Mouse (Mus musculus) kidney, adult 11 months (tissue): ENCODE results near the gene Adgrl2.

ENCODE experiments used
- DNase-seq: peaks from one replicate; pipeline ENCODE4 v3.0.0; 2022

Adgrl2 gene

DNA sequence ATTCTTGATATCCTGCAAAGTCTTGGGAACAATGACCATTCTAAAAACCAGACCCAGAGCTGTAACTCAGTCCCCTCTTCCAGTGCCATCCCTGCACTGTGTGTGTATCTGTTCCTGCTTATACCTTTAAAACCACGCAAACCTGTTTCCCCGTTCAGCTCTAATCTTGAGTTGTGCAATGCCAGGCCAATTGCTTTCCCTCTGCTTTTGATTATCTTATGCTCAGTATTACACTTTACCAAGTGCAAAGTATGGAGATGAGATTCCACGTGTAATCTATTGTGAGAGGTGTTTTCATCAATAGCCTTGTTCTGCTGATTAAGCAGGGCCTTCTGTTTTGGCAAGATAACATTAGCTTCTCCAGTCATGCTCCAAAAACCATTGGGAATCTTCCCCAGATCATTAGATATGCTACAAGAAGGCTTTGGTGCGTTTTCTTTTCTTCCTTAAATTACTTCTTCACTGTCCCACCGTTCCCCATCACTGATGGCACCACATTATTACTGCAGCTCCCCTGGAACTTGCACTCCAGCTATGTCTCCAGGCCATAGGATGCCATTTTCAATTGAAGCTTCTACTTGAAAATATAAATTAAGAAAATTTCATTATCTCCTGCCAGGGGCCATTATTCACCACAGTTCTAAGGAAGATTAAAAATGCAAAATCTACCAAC, 118.4 kb downstream of the Adgrl2 start:
- no peak for DNase-seq

DNA sequence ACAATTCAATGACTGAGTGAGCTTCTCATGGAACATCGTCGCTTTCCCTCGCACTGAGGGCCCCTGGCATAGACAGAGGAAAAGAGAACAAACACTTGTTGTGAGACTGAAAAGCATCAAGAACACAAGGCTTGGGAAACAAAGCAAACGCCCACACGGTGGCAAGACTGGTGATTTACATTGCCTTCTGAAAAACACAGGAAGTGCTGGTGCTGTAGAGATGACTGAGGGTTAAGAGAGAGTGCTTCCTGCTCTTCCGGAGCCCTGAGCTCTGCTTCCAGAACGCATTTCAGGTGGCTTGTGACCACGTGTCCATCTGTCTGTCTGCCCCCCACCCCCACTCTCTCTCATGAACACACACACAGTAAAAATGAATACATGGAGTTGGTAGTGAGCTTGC, 122.7 kb downstream of the Adgrl2 start:
- peak; percentile 16 for DNase-seq

DNA sequence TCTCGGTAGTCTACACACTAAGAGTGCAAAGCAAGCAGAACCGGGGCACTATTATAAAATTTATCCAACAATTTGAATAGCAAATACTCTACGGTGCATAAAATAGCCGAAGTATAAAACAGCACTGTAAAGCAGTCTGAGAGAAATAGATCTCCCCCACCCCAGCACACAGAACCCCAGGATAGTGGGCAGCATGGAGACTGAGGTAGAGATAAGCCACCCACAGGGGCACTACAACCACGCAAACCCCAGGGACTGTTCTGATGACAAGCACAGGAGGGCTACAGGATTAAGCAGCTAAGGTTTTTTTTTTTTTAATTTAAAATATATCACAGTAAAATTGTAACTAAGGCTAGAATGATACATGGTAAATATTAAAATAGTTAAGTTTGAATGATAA, 123.7 kb downstream of the Adgrl2 start:
- no peak for DNase-seq

DNA sequence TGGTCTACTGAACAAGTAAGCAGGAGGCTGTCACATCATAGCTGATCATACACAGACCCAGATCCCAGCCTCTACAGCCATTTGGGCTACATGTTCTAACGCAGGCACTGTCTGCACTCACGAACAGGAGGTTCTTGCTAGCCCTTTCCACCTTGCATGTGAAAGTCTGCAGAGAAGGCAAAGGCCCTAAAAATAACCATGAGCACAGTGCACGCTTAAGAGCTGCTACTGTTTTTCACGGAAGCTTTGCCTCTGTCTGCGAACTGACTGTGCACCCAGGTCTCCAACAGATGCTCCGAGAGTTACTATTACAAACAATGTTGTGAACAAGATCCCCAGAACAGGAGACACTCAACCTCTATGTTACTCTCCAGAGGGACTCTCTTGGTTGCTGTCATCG, 124.3 kb downstream of the Adgrl2 start:
- DNase-seq: no peak

DNA sequence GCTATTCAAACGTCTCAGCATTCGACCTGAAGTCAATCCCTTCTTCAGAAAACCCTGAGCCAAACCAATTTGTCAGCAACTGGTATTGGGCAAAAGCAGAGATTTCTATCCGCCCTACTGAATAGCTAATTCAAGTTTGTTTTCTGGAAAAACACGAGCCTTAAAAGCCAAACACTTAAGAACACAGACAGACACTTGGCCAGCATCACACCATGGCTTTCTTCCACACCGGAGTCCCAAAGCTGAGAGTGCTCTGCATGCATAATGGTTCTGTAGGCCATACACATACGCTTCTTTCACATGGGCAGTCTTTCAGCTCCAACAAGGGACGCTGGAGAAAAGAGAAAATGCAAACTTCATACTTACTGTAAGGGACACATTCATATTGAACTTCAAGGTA, 125.1 kb downstream of the Adgrl2 start:
- DNase-seq: no peak

DNA sequence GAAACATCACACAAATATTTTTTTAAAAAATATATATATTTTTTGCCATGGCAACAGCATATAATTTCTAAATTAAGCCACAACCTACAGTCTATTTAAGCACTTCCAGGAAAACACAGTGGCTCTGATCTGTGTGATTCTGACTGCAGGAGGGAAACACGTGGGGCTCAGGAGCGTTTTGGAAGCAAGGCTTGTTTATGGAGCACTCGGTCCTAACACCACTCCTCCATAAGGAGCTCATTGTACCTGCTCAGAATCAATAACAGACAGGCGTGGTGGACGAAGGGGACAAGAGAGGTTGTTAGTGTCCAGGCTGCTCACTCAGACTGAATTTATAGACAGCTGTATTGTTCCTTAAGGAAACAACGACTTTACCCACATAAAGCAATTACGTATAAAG, 128.5 kb downstream of the Adgrl2 start:
- DNase-seq: no peak

DNA sequence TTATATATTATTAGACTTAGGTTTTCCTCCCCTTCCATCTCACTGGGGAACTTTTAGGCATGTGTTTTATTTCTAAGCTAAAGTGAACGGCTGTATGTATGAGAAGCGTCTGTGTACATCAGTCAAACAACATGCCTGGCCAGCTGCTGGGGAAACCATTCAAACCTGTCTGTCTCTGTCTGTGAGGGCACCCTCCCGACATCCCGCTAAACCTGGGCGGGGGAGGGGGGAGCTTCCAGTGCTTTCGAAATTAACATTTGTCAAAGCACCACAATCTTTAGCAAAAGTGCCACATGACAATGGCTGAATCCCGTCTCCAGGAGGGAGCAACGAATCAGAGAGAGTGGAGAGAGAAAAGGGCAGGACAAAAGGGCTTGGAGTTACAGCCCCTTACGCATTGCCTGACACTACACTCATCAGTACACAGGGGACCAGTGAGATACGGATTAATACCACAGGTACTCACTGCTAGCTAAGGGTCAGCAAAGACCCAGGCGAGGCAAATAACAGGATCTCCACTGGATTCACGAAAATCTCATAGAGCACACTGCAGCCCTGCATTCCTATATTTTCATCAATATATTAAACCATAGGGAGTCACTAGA, 135.9 kb downstream of the Adgrl2 start:
- no peak for DNase-seq

DNA sequence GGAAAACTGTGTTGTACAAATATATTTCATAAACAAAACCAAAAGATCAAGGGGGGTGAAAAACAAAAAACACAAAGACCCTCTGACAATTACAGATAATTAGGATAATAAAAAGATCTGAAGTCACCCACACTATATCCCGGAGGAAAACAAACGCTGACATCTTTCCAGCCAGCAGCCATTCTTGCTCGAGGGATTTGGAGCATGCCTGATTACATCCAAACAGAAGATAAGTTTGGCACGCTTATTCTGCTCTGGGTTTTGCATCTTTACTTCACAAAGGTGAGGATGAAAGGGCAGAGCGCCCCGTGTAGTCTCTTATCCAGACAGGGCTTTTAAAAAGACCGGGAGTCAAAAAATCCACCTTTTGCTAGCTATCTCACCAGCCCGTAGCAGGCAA, 137.0 kb downstream of the Adgrl2 start:
- DNase-seq: no peak

DNA sequence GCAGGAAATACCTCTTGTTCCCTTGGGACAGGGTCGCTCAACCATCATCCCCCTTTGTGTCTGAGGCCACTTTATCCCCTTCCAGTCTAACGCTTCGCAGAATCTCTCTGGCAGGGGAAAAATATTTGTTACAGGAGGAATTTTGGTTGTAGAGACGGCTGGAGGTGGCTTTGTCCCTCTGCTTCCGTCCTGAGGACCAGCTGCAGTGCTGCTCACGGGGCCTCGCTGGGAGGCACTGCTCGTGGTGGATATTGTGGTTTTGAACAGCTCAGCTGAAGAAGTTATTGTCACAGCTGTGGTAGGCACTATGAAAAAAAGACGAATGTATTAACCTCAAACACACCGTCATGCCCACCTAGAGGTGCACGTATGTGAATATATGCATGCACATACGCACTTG, 137.8 kb downstream of the Adgrl2 start:
- DNase-seq: no peak

DNA sequence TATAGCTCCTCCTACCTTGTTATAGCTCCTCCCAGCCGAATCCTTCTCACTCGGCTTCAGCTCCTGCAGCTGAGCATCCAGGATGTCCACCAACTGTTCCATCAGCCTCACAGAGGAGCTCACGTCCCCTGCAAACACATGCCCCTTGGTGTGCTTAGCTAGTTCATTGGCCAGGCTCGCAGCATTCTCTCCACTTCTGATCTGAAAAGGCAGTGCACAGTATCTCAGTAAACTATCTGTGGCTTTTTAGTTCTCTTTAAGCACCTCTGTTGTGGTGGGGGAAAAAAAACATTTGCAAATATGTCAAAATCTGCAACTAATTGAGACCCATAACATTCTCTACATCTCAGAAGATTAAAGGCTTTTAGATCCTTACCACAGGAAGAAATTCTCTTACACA, 139.5 kb downstream of the Adgrl2 start:
- no peak for DNase-seq

DNA sequence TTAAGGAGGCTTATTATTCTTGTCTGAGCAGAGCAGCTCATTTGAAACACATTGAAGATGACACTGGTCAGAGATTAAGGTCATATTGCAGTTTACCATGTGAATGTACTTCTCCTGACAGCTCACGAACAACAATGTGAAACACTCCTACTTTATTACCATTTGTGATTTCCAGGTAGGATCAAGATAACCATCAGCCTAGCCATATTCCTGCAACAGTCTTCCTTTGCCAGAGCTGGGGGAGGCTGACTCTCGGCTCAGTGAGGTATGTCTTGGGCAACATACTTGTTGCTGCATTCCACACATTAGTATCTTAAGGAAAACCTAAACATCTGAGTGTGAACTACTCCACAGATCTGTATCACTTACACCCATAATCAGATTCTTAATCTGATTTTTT, 142.0 kb downstream of the Adgrl2 start:
- no peak for DNase-seq

DNA sequence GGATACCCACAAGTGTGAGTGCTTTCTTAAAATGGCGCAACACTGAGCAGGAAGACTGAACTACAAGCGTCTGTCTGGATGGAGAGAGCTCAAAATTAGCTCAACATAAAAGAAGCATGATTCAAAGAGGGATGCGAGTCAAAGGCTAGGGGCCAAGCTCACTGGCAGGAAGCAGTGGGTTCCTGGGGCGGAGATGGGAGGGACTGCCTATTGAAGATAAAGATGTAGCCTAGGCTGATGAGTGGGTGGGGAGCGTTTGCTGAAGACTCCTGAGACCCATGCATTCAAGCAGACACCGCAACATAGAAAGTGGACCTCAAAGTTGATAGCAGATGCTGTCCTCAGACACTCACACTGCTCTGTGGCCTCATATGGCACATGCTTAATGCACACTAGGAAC, 146.2 kb downstream of the Adgrl2 start:
- DNase-seq: no peak

DNA sequence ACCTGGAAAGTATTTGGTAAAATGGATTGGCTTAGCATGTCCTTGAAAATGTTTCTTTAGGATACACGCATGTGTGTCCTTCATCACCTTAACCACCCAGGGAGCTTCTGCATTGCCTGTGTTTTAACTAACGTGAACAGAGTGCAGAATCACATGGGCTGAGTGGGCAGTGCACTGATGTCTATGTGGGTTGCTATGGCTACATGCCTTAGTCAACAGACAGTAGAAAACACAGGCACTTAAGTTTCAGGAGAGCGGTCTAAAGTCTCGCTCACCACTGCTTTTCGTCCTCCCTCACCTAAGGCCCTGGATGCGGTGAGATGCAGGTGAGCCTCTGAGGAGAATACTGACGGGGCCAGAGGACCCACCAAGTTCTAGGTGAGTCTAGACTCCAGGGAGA, 147.8 kb downstream of the Adgrl2 start:
- no peak for DNase-seq

DNA sequence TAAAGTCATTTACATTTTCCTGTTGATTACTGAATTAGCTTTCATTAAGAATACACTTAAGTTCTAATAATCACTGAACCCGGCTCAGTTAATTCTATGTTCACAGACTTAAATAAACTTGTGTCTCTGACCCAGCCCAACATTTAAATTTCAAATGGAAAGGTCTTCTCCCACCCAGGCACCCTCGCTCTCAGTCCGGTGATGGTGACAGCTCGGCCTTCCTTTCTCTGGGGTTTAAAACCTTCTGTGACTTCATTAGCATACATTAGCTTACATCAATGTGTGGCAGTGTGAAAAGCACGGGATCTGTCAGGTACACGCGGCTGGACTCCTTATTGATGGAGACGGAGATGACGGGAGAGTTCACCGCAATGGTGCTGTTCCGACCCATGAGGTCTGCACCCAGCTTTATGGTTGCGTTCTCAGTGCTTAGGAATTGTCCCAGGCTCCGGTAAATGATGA, 151.5 kb downstream of the Adgrl2 start:
- DNase-seq: no peak

DNA sequence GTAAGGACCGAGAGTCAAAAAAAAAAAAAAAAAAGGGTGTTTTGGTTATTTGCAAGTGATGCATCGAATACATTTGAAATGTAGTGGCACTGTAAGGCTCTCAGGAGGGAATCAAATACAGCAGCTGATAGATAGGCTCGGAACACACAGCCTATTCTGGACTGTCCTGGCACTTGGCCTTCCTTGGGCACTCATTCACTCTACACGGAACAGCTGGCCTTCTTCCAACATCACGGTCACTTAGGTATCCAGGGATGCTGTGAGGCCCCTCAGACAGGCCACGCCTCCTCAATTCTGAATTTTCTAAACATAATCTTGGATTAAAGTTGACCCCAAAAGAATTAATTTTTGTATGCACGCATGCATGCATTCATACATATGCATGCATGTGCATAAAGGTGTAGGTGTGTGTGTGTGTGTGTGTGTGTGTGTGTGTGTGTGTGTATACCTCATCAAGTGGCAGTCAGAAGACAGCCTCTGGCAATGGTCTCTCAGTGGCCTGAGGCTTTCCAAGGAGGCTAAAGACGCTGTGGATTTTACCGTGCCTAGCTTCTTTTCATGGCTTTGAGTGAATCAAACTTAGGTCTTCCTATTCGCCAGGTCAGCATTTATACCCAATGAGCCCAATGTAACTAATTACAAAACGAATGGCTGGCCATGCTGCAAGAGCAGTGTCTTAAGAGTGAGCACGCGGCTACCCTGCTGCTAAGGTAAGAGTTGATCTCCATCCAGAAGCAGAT, 152.1 kb downstream of the Adgrl2 start:
- no peak for DNase-seq

DNA sequence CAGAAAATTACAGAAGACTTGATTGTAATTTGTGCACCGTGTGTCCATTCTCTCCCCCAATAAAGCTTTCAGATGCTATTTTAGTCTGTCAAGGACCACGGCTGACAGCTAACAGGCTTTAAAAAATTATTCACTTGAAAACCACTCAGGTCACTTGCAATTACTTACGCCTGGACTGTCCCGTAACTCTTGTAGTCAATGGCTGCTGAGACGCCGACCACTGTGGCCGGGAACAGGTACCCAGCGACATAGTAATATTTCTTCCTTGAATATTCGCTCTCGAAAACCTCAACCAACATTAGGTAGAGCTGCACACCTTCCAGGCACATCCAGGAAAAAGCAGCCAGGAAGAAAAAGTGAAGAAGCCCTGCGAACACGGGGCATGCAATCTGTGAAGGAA, 155.2 kb downstream of the Adgrl2 start:
- no peak for DNase-seq

DNA sequence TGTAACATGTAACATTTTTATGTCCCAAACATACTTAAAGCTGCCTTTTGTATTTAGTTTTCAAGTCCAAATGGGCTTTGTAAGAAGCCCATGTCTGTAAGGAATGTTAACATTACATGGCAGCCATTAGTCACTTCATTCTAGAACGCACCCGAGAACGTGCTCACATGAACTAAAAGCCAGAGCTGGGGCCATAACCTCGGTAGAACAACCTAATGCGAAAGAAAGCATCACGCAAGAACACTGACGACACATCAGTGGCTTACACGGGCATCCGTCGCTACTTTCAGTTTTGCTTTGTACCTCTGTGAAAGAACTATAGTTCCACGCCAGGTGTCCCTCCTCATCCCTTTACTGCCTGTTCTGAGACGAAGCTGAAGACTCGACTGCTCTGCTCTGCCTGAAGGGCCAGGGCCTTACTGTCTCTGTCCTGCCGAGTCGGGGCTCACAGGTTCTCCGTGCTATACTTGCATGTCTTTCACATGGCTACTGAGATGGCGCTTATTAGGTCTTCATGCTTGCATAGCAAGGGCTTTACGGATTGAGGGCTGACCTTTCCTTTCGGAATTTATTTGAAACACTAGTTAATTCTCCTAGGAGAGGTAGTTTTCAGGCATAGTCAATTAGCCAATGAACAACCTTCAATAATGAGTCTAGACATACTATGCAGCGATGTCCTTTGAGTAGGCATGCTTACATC, 157.1 kb downstream of the Adgrl2 start:
- no peak for DNase-seq

DNA sequence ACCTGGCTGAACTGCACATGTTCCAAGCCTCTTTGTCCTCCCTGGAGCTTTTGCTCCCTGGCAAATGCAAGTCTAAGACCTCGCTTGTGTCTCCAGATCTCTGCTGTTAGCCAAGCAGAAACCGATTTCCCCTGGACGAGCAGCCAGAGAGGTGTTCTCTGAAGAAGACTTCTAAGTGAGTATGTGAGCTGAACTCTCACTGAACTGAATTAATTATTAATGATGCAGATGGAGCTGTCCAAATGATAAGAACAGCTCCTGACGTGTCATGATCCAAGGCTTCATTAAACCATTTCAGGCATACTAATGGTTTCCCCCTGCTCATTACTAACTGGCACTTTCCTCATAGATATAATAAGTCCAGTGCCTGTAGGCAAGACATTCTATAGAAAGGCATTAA, 158.4 kb downstream of the Adgrl2 start:
- no peak for DNase-seq

DNA sequence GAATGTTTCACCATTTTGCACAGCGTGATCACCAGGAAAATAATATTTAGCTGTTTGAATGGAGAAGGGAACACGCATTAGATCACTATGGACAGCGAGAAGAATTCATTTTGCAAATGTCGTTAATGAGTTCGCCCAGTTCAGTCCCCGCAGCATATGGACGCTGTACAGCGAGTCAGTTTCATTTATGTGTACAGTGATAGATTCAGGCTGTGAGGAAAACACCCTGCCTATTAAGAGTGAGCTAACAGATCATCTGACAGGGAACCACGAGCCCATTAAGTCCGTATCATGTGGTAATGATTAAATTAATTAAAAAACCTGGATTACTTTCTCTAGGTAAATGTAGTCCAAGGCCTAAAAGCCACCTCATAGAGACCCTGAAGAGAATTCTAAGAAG, 161.8 kb downstream of the Adgrl2 start:
- no peak for DNase-seq

DNA sequence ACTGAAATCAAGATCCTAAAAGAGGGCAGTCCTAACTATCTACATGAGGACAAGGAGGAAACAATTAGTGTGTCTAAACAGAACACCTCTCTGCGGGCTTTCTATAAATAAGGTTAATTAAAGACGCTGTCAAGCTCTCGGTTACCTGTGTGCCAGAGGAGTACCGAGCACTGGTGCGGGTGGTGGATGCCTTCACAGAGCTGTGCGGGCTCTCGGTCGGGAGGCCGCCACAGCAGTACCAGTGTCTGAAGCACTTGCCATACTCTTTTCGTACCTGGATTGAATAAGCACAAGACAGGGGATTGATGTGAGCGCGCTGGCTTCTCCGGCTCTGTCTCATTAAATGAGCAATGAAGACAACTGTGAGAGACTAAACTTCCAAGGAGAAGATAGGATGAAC, 166.8 kb downstream of the Adgrl2 start:
- DNase-seq: no peak

DNA sequence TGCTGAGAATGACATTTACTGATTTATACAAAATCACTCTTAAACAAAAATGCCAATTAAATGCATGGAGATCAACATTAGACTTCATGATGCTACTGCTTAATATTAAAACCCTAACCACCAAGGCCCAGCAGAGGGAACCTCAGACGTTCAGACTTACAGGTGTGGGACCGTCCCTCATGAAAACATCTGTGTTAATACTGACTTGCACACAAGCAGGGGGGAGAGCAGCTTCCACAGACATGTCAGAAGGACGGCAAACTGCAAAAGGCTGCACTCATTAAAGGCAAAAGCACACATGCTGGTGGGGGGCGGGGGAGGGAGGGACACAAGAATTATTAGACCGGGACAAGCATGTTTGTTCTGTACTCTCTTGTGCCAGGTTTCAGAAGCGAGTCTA, 168.7 kb downstream of the Adgrl2 start:
- no peak for DNase-seq

DNA sequence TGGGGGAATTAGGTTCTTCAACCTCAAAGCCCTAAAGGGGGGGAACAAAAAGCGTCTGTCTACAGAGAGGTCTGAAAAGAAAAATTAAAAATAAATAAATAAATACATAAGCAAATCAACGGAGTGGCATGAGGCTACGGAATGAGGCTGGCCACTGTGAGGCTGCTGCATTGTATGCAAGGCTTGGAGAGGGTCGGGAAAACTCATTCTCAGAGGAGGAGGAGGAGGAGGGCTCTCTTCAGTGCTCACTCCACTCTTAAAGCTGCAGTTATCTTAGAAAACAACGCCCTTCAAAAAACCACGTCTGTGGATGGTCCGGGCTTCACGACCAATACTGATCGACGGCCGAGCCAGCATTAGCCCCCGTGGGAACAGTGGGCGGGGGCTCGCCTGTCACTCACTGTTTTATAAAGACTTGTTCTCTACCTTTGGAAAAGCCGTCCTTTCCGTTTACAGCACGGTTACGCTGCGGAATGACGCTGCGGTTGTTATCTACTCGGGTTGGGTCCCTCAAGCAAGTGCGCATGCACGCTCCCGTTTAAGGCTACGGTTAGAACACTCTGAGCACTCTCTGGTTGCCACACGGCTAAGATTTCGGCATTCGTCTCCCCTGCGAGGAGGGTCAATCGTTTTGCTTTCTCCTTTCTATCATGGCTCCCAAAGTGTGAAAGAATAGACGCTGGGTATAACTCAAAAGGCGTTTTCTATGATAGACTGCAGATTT, 170.9 kb downstream of the Adgrl2 start:
- no peak for DNase-seq
